Comparison of ENCODE assay signal across 8 mouse cellular contexts in genomic region chr12:84038241-84038640, GRCm38 (mm10). TPM values are rescaled to one million over a fixed set of nuclear protein-coding genes. Genes with fewer than 3 reads are reported as not detected.
DNase-seq lines count a peak whose midpoint lies in the region; ATAC-seq lines count a peak whose summit lies in the region.
"Not testable (repeated sequence)": the region's sequence is repeated elsewhere in the genome, so short reads cannot be mapped to it uniquely, and the experiment has no call there.

Gene Acot4, plus strand, starts transcription at chr12:84038379.

- WGBS in forebrain, embryonic 12.5 days: 11% methylated on average over 28 of the region's 32 CpGs
- 12% methylated on average over 32 of the region's 32 CpGs for WGBS in hindbrain, embryonic 11.5 days
- 14% methylated on average over 27 of the region's 32 CpGs for WGBS in liver, embryonic 12.5 days (ENCODE audit: insufficient replicate concordance)
- WGBS in midbrain, embryonic 10.5 days: 12% methylated on average over 32 of the region's 32 CpGs

- H3K4me2 ChIP-seq in forebrain, embryonic 12.5 days: peak within 1 kb of the TSS; percentile 61
- H3K4me2 ChIP-seq in hindbrain, embryonic 11.5 days (replicated peaks; ENCODE audit: low read depth, low read length): peak within 1 kb of the TSS; percentile 51
- peak within 1 kb of the TSS; percentile 67 for H3K4me2 ChIP-seq in liver, embryonic 12.5 days

- not testable (repeated sequence) for H3K4me1 ChIP-seq in forebrain, embryonic 12.5 days; hindbrain, embryonic 11.5 days (replicated peaks; ENCODE audit: control insufficient read depth, insufficient read depth, low read length); liver, embryonic 12.5 days; midbrain, embryonic 10.5 days

- peak; percentile 21 for DNase-seq in ES-CJ7 (ENCODE audit: low read depth, low spot score)
- peak; percentile 24 for DNase-seq in cerebellum, adult 11 months
- DNase-seq in hindbrain, embryonic 11.5 days (ENCODE audit: low spot score): peak; percentile 44
- peak; percentile 74 for DNase-seq in kidney, postnatal 10 days
- peak; percentile 37 for DNase-seq in midbrain, embryonic 10.5 days (ENCODE audit: low spot score)
- peak; percentile 34 to 37 for DNase-seq in right cerebral cortex, postnatal 10 days (ENCODE audit: low spot score in 2 of 2)

- H3K9me3 ChIP-seq in forebrain, embryonic 12.5 days: peaks cover 14% of the 10 kb centered on the region; the same call in 1 of the 2 replicates
- H3K9me3 ChIP-seq in hindbrain, embryonic 11.5 days (ENCODE audit: control insufficient read depth, low read length); liver, embryonic 12.5 days (replicated peaks): not testable (repeated sequence)
- peaks cover 18% of the 10 kb centered on the region; the same call in 1 of the 2 replicates for H3K9me3 ChIP-seq in midbrain, embryonic 10.5 days (replicated peaks)

- ATAC-seq in forebrain, embryonic 12.5 days (ENCODE audit: low FRiP score); hindbrain, embryonic 11.5 days (ENCODE audit: low FRiP score); liver, embryonic 12.5 days: not testable (repeated sequence)

- H3K27ac ChIP-seq in forebrain, embryonic 12.5 days; hindbrain, embryonic 11.5 days (ENCODE audit: low read depth, low read length): not testable (repeated sequence)
- 0 out of 2 replicates have a peak within 1 kb of the TSS, but pooled peaks have one; percentile 25 for H3K27ac ChIP-seq in liver, embryonic 12.5 days
- peak within 1 kb of the TSS; percentile 67 for H3K27ac ChIP-seq in midbrain, embryonic 10.5 days (replicated peaks)

- peak within 1 kb of the TSS; percentile 50 for H3K9ac ChIP-seq in forebrain, embryonic 12.5 days
- H3K9ac ChIP-seq in hindbrain, embryonic 11.5 days (ENCODE audit: low read depth, low read length): peak within 1 kb of the TSS; percentile 42; the same call in 1 of the 2 replicates
- peak within 1 kb of the TSS; percentile 35 for H3K9ac ChIP-seq in liver, embryonic 12.5 days

- not testable (repeated sequence) for H3K36me3 ChIP-seq in forebrain, embryonic 12.5 days (replicated peaks); hindbrain, embryonic 11.5 days (ENCODE audit: control insufficient read depth, insufficient read depth, low read length); liver, embryonic 12.5 days; midbrain, embryonic 10.5 days

- H3K4me3 ChIP-seq in forebrain, embryonic 12.5 days (replicated peaks): peak within 1 kb of the TSS; percentile 45
- peak within 1 kb of the TSS; percentile 37 for H3K4me3 ChIP-seq in hindbrain, embryonic 11.5 days (ENCODE audit: low read depth, low read length)
- peak within 1 kb of the TSS; percentile 48 for H3K4me3 ChIP-seq in liver, embryonic 12.5 days
- peak within 1 kb of the TSS; percentile 52 for H3K4me3 ChIP-seq in midbrain, embryonic 10.5 days

- not testable (repeated sequence) for H3K27me3 ChIP-seq in forebrain, embryonic 12.5 days; hindbrain, embryonic 11.5 days (ENCODE audit: control insufficient read depth, insufficient read depth, low read length)
- H3K27me3 ChIP-seq in liver, embryonic 12.5 days (replicated peaks): peaks cover 20% of the 10 kb centered on the region
- H3K27me3 ChIP-seq in midbrain, embryonic 10.5 days (ENCODE audit: low read depth, poor library complexity, severe bottlenecking): peaks cover 14% of the 10 kb centered on the region

RNA-seq across cellular contexts. Expression of gene Acot4, which starts in this region (rescaled TPM):
- 0.15 and 0.33 TPM in 2 replicates for polyA plus RNA-seq in forebrain, embryonic 12.5 days (2016; fragmentation: Nextera tagmentation; extraction: Ambion mirVana)
- polyA plus RNA-seq in hindbrain, embryonic 11.5 days (2014; fragmentation: Nextera tagmentation; extraction: Ambion mirVana): 0.14 and 0.63 TPM in 2 replicates
- 6.4 and 6.6 TPM in 2 replicates for polyA plus RNA-seq in liver, embryonic 12.5 days (2016; fragmentation: Nextera tagmentation; extraction: Ambion mirVana)
- 0.06 and 0.21 TPM in 2 replicates for polyA plus RNA-seq in midbrain, embryonic 10.5 days (2016; fragmentation: Nextera tagmentation; extraction: Ambion mirVana)

Comparison
In these comparisons a context has a peak if more than half of its experiments do, and no peak if none do; other contexts are left out.
1. Peak in DNase-seq, H3K4me3 ChIP-seq, H3K9ac ChIP-seq and H3K4me2 ChIP-seq in hindbrain, embryonic 11.5 days; RNA of the gene not detected or under 1 TPM.
2. Peak in DNase-seq, H3K4me3 ChIP-seq and H3K27ac ChIP-seq in midbrain, embryonic 10.5 days; RNA of the gene not detected or under 1 TPM.
3. DNase-seq: peak in every context shown above with its lines; median percentile 74 in kidney, postnatal 10 days; 44 in hindbrain, embryonic 11.5 days; 37 in midbrain, embryonic 10.5 days; 36 in right cerebral cortex, postnatal 10 days; 24 in cerebellum, adult 11 months; 21 in ES-CJ7.